Mouse (Mus musculus) liver, postnatal 0 days (tissue): ENCODE results near the gene Sorl1.

Experiments used
- CTCF ChIP-seq: sonication (generic); IDR thresholded peaks from 2 replicates; pipeline ENCODE4 v1.5.1; 2016; ENCODE audit warnings: antibody characterized with exemption, low read depth
- EP300 ChIP-seq: IDR thresholded peaks from 2 replicates; pipeline ENCODE4 v1.6.1; 2016; ENCODE audit warnings: antibody characterized with exemption, low read depth, mild to moderate bottlenecking

DNA sequence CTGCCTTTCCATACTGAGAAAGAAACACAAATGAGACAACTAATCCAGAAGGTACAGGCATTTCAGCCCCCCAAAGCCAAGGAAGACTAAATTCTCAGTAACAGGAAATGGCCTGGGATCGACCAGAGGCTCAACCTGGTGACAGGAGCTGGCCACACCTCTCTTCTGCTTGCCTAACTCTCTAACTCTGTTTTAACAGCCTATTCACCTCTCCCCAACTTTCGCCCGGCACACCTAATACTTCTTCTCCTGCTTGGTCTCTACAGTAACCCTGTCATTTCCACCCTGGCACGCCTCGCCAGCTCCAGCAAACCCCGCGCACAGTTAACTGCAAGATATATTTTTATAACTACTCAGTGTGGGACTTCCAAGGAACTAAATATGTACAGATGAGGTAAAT lies 9.0 kb downstream of the Sorl1 start:
- TF ChIP-seq CTCF, result no peak
- TF ChIP-seq EP300, result no peak
